Mouse (Mus musculus): Measurements from ENCODE around the gene Vps8.

GRCm38 (mm10) chr16:21445026-21445625 lies 22.2 kb downstream of the Vps8 start:
- TF ChIP-seq POLR2A (IDR thresholded peaks at IDR 0.05; ENCODE audit: extremely low read depth, insufficient read depth, low read length) (no peak), CTCF (IDR thresholded peaks at IDR 0.05; ENCODE audit: extremely low read depth, insufficient read depth, low read length) (no peak)

Data from cortical plate, adult 2 months (tissue).